Mouse (Mus musculus) heart, postnatal 14 days (tissue): ENCODE measurements around the gene Zmiz1. TPM values are rescaled to one million over a fixed set of nuclear protein-coding genes. Genes with fewer than 3 reads are reported as not detected.

Experiments
- DNase-seq, 2 experiments: peaks; one replicate each; pipeline ENCODE4 v3.0.0; 2021 to 2022
- intact Hi-C: fragments of 180-260 bp; cut with DNase I; formaldehyde crosslinking; loops from one replicate; pipeline ENCODE4 v1.15.1; 2025
- total RNA-seq, 2 experiments: library from RNA; stranded (reverse); gene quantifications; 2 replicates each; pipeline ENCODE4 v1.2.3; 2021

Gene Zmiz1
- total RNA-seq, 2 experiments from 2014 or later = 53.9 to 59.4 TPM

- intact Hi-C loops = loop anchor here (5.0 to 10.0 kb wide), 2 partner anchors 40 to 417 kb away; no protein-coding TSS in a partner anchor
- DNase-seq = peak in 1 of 2 experiments; percentile 3
These were observed 7.0 kb upstream of the Zmiz1 start for GRCm38 (mm10) chr14:25451699-25452632.

- intact Hi-C loops = loop anchor here (5.0 to 10.0 kb wide), 2 partner anchors 40 to 418 kb away; no protein-coding TSS in a partner anchor
- peak in 1 of 2 experiments; percentile 3 for DNase-seq
These were observed 6.4 kb upstream of the Zmiz1 start for GRCm38 (mm10) chr14:25452633-25453025.

- DNase-seq = peak in 1 of 2 experiments; percentile 15
- intact Hi-C loops = loop anchor here (5.0 to 10.0 kb wide), 2 partner anchors 42 to 419 kb away; no protein-coding TSS in a partner anchor
These were observed 4.8 kb upstream of the Zmiz1 start for GRCm38 (mm10) chr14:25454066-25454760.

GRCm38 (mm10) chr14:25456666-25457433, 2.1 kb upstream of the Zmiz1 start:
- DNase-seq = peak in 1 of 2 experiments; percentile 42
- intact Hi-C loops = loop anchor here (1.0 to 10.0 kb wide), 7 partner anchors 79 to 960 kb away; no protein-coding TSS in a partner anchor

GRCm38 (mm10) chr14:25457434-25457957, 1.5 kb upstream of the Zmiz1 start:
- peak; percentile 98 to 99 for DNase-seq
- intact Hi-C loops = loop anchor here (1.0 to 10.0 kb wide), 7 partner anchors 79 to 960 kb away; no protein-coding TSS in a partner anchor

GRCm38 (mm10) chr14:25458111-25459015, 622 bp upstream of the Zmiz1 start:
- intact Hi-C loops = loop anchor here (5.0 to 10.0 kb wide), 4 partner anchors 236 to 961 kb away; no protein-coding TSS in a partner anchor
- peak; percentile 50 to 53 for DNase-seq

GRCm38 (mm10) chr14:25459394-25459997, 511 bp downstream of the Zmiz1 start:
- peak; percentile 83 to 84 for DNase-seq
- intact Hi-C loops = loop anchor here (5.0 to 10.0 kb wide), 4 partner anchors 237 to 962 kb away; no protein-coding TSS in a partner anchor

GRCm38 (mm10) chr14:25459998-25460800, 1.2 kb downstream of the Zmiz1 start:
- DNase-seq = peak; percentile 80
- intact Hi-C loops = loop anchor here (1.0 to 10.0 kb wide), 6 partner anchors 63 to 963 kb away; no protein-coding TSS in a partner anchor

- intact Hi-C loops = loop anchor here (1.0 to 2.0 kb wide), 2 partner anchors 62 to 104 kb away; no protein-coding TSS in a partner anchor
- peak; percentile 74 to 75 for DNase-seq
These were observed 2.1 kb downstream of the Zmiz1 start for GRCm38 (mm10) chr14:25460801-25461675.

- DNase-seq = no peak
- intact Hi-C loops = loop anchor here (2.0 kb wide), 1 partner anchor 61 kb away; no protein-coding TSS in a partner anchor
These were observed 2.8 kb downstream of the Zmiz1 start for GRCm38 (mm10) chr14:25461676-25462385.

- intact Hi-C loops = no loop called here
- no peak for DNase-seq
These were observed 4.0 kb downstream of the Zmiz1 start for GRCm38 (mm10) chr14:25462975-25463374.

- intact Hi-C loops = no loop called here
- no peak for DNase-seq
These were observed 4.9 kb downstream of the Zmiz1 start for GRCm38 (mm10) chr14:25463919-25464318.

- DNase-seq = no peak
- intact Hi-C loops = no loop called here
These were observed 5.8 kb downstream of the Zmiz1 start for GRCm38 (mm10) chr14:25464611-25465307.

- no peak for DNase-seq
- intact Hi-C loops = no loop called here
These were observed 7.4 kb downstream of the Zmiz1 start for GRCm38 (mm10) chr14:25466361-25466760.
